Mouse (Mus musculus) liver, embryonic 14.5 days (tissue): ENCODE measurements around the gene Pdk2.

Source experiments
- CTCF ChIP-seq: IDR thresholded peaks from 2 replicates; pipeline ENCODE4 v1.5.1; 2016; ENCODE audit warnings: antibody characterized with exemption, low read depth, control low read depth
- EP300 ChIP-seq: IDR thresholded peaks from 2 replicates; pipeline ENCODE4 v1.6.1; 2016; ENCODE audit warnings: antibody characterized with exemption, low read depth

DNA sequence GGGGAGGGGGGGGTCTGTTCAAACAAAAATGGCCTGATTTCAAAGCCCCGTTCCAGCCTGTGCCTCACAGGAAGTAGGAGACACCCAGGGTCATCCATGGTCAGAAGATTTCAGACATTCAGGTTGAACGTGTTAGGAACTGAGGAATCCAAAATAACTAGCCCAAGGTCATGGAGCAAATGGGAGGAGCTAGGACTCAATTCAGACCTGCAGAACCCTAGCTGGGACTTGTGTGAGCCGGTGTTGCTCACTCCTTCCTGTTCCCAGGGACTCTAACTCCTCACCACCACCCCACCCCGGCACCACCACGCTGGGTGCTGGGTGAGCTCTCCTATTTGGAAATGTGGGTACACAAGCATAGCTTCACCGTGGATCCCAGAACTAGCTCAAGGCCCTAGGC is 53.8 kb downstream of the Pdk2 start:
- no peak for TF ChIP-seq EP300
- TF ChIP-seq CTCF = no peak
